Mouse (Mus musculus) left cerebral cortex, adult 8-10 months (tissue): ENCODE results near the gene Tnip3. TPM values are rescaled to one million over a fixed set of nuclear protein-coding genes. Genes with fewer than 3 reads are reported as not detected.

Experiments
- DNase-seq, 2 experiments: peaks; one replicate each; pipeline ENCODE4 v3.0.0; 2022; ENCODE audit warnings: low spot score in 2 of 2
- total RNA-seq, 4 experiments: library from RNA; stranded (reverse); gene quantifications; 2 replicates each; pipeline ENCODE4 v1.2.4; 2022

Tnip3 gene
- total RNA-seq, 4 experiments from 2014 or later = not detected

- DNase-seq = peak in 1 of 2 experiments; percentile 66
Measured at GRCm38 (mm10) chr6:65584870-65585332, 59.8 kb downstream of the Tnip3 start.

DNA sequence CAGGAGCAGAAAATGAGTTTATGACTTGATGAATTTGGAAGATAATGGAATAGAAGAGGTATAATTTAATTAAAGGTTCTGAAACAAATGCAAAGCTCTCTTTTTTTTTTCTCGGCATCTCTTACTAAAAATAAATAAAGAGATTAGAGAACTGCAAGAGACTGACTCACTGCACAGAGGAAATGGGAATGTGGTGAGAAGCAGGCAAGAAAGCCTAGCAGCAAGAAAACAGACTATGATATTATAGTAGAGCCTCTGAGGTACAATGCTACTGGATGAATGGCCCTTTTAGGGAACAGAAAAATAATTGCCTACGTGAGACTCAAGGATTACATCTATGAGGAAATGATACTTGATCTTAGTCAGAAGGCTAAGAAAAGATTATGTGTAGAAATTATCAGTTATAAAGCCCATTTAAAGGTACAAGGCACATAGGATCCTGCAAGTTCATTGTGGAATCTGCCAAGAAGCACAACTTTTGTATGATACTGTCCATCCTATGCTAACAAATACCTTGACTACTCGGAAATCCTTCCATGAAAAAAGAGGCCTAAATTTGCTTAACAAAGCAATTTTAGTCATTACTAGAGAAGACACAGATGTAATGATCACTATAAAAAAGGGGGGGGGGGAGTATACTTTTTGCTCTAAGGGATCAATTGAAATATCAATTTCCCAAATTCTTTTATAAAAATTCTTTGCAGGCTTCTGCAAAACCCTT lies 60.4 kb downstream of the Tnip3 start:
- no peak for DNase-seq

GRCm38 (mm10) chr6:65588847-65589246 lies 63.7 kb downstream of the Tnip3 start:
- no peak for DNase-seq

DNA sequence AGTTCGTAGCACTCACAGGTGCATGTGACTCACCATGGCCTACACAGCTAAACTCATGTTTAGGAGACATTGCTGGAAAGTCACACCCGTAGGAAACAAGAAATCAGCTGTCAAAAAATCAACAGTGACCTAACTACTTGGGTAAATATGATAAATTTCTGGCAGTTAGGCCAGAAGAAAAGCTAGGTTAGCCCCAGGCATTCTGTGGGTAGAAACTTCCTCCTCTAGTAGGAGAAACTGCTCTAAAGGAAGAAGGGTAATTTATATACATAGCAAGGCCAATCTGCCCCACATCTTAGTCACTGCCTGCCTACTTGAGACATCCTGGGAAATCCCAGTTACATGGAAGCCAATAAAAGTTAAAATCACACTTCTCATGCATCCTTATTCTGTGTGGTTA lies 64.9 kb downstream of the Tnip3 start:
- DNase-seq = no peak

DNA sequence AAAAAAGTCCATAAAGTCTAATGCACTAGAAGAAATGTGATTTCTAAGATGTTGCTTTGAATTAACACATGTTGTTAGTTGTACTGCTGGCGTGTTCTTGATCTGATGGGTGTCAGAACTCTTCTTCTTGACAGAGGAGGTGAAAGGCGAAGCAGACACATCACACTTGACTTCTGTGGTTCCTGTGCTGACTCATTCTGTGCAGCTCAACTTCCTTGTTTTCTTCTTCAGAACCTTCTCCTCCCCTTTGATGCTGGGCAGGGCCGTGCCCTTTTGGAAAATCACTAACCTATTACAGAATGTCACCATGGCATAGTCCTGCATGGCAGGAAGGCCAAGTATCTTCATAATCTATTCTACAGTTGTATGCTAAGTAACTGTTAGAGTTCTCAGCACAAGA lies 69.1 kb downstream of the Tnip3 start:
- no peak for DNase-seq

GRCm38 (mm10) chr6:65595371-65595770 lies 70.3 kb downstream of the Tnip3 start:
- no peak for DNase-seq

- DNase-seq = no peak
Measured at GRCm38 (mm10) chr6:65597056-65597818, 72.1 kb downstream of the Tnip3 start.

DNA sequence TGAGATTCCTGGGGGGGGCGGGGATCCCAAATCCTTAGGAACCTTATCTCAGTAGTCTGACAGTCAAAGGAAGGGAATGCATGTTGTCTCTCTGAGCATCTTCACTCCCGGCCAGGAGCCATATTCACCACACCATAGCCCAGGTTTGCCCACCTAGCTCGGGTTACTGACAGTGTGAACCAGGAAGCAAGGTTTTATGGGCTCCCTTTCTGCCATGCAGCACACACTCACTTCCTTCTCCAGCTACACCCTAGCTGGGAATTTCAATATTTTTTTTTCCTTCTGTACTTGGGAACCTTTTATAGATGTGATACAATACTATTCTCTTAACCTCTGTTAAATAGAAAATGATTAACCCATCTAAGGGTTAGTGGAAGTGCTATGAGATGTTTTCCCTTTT lies 73.4 kb downstream of the Tnip3 start:
- no peak for DNase-seq

GRCm38 (mm10) chr6:65599865-65600739 lies 75.0 kb downstream of the Tnip3 start:
- no peak for DNase-seq

GRCm38 (mm10) chr6:65600887-65601286 lies 75.8 kb downstream of the Tnip3 start:
- no peak for DNase-seq

DNA sequence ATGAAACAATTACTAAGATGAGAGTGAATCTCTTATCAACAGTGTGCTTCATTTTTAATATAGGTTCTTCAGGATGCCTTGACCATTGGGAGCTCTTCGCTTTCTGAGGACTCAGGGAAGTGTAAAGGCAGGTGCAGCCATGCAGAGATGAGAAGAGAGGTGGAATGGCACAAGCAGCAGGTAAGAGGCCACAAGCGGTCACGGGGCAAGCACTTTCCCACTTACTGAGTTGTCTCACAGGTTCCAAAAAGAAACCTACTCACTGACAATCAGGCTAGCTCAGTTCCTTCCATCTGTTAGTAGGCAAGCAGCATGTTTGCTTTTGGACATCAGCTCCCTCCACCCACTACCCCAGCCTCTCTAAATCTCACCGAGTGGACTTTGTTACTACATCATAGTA lies 80.7 kb downstream of the Tnip3 start:
- no peak for DNase-seq

DNA sequence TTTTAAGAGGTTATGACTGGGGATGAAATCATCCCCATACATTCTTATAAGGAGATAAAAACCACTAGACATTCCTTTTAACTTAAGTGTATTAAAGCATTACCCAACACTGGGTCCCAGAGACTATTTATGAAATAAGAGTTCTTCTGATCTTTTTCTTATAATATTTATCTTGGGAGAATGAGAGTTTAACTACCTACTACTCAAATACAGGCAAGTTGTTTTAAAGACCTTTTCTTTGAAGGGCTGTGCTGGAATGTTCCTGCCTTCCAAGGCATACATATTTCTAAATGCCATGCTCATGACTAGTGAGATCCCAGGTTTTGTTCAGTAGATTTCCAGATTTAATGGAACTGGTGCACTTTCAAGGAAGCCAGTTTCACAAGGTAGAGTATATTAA lies 81.8 kb downstream of the Tnip3 start:
- DNase-seq = no peak

GRCm38 (mm10) chr6:65611834-65612233 lies 86.7 kb downstream of the Tnip3 start:
- DNase-seq = no peak

DNA sequence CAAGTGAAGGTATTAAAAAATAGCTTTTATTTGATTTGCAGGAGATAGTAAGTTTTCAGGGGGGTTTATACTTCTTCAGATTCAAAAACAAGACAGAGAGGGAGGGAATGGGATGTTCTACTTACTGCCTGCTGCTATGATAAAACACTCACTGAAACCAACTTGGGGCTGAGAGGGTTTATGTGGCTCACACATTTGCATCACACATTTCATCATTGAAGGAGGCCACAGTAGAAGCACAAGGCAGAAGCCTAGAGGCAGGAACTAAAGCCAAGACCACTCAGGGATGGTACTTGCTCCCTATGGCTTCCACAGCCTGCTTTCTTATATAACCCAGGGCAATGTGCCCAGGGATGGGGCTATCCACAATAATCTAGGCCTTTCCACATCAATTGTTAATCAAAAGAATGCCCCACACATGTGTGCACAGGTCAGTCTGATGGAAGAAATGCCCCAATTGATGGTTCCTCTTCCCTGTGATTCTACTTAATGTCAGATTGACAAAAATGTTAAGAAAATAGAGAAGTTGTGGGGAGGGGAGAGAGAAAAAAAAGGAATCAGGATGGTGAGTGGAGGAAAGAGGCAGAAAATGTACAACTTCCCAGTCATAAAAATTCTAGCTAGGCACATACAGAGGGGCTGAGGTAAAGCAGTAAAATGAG lies 88.9 kb downstream of the Tnip3 start:
- DNase-seq = no peak

DNA sequence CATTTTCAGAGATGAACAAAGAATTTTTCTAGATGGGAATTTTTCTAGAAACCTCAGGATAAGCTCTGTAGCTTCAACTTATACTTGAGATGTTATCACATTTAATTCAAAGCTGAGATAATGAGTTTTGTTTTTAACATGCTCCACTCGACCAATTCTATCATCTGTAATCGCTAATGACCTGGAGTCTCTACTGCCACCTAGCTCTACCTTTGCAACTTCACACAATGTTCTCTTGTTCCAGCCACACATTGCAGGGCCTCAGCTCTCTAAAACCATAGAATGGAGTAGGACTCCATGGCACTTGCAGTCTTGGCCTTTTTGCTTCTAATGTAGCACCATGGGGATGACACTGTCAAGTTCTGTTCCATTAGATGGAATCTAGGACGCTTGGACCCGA lies 90.5 kb downstream of the Tnip3 start:
- no peak for DNase-seq

GRCm38 (mm10) chr6:65621260-65621659 lies 96.1 kb downstream of the Tnip3 start:
- no peak for DNase-seq

- DNase-seq = no peak
Measured at GRCm38 (mm10) chr6:65623016-65623715, 98.1 kb downstream of the Tnip3 start.

DNA sequence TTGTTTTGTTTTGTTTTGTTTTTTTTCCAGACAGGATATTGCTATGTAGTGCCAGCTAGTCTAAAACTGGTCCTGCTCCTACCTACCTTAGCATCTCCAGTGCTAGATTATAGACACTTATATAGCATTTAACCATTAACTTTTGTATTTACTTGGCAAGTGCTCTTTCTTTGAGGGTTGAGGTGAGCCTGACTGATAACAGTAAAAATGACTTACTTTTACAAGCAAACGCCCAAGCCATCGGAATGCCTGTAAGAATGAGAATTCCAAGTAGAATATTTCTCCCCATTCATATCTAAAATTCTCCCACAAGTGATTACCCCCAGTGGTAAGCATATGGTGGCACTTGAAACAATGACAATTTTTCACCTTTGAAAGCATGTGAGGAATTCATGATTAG lies 105.5 kb downstream of the Tnip3 start:
- DNase-seq = no peak

DNA sequence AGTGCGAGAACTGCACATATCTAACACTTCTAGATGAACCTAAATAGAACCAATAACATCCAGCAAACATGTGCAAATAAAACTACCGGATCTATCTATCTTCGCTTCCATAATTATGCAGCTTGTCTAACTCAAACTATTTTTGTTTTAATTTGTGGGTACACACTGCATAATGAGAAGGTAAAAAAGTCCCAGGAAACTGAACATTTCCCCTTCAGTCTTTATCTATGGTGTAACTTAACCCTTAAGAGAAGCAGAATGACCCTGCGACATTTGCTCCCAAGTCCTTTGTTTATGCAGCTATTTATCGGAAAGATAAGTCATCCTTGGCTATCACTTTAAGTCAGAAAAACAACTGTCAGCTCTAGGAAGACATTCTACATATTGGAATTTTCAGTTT lies 107.1 kb downstream of the Tnip3 start:
- no peak for DNase-seq

GRCm38 (mm10) chr6:65642431-65642830 lies 117.3 kb downstream of the Tnip3 start:
- DNase-seq = no peak

DNA sequence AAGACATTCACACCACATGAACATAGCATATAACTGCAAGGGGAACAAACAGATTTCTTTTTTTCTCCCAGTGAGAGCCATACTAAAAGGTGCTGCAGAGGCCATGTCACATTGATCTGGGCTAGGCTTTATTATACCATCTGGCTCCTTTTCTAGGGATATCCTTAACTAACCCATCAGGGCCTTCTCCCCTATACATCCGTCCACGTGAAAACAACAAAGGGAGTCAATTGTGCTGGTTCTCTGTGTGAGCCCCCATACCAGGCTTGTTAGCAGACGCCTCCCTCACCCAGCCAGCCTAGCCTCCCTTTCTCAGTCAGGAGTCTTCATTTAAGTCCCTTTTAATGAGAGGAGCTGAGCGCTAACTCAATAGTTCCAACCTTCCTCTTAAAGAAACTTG lies 119.0 kb downstream of the Tnip3 start:
- no peak for DNase-seq
